ENCODE assay signal across 19 mouse cellular contexts in genomic region chr14:12837902-12838301, GRCm38 (mm10). TPM values are rescaled to one million over a fixed set of nuclear protein-coding genes. Genes with fewer than 3 reads are reported as not detected.
"Had no signal": no experiment of that assay in that cellular context is flagged by ENCODE, and none has a peak within 500 bp of the region (broad histone marks: within the 10 kb centered on the region; RNA-seq: fewer than 3 reads in every experiment).

No protein-coding gene starts in this region.

- H3K4me2 ChIP-seq: liver, embryonic 13.5 days; midbrain, embryonic 12.5 days; midbrain, embryonic 15.5 days; neural tube, embryonic 12.5 days; neural tube, embryonic 15.5 days; stomach, embryonic 15.5 days had no signal

- H3K4me1 ChIP-seq: liver, embryonic 13.5 days; midbrain, embryonic 12.5 days; midbrain, embryonic 15.5 days; neural tube, embryonic 12.5 days; neural tube, embryonic 15.5 days; stomach, embryonic 15.5 days had no signal

- DNase-seq: kidney, postnatal 25 days; layer of hippocampus, adult 9-11 months; liver, embryonic 13.5 days; lung, adult 2 months; lung, postnatal 14 days; lung, postnatal 4 days; right cerebral cortex, postnatal 25 days; spleen, adult 18-20 months; thymus, postnatal 25 days had no signal

- H3K27ac ChIP-seq: kidney, postnatal 0 days; layer of hippocampus, adult 2 months; liver, embryonic 13.5 days; midbrain, embryonic 12.5 days; midbrain, embryonic 15.5 days; neural tube, embryonic 12.5 days; neural tube, embryonic 15.5 days; stomach, embryonic 15.5 days had no signal

- H3K9ac ChIP-seq: liver, embryonic 13.5 days; midbrain, embryonic 12.5 days; midbrain, embryonic 15.5 days; neural tube, embryonic 12.5 days; neural tube, embryonic 15.5 days; stomach, embryonic 15.5 days had no signal

- H3K27me3 ChIP-seq: liver, embryonic 13.5 days; midbrain, embryonic 12.5 days; midbrain, embryonic 15.5 days; neural tube, embryonic 12.5 days; neural tube, embryonic 15.5 days; stomach, embryonic 15.5 days had no signal

- ATAC-seq: midbrain, embryonic 15.5 days had no signal

- H3K4me3 ChIP-seq: layer of hippocampus, adult 2 months; liver, embryonic 13.5 days; midbrain, embryonic 12.5 days; midbrain, embryonic 15.5 days; neural tube, embryonic 12.5 days; neural tube, embryonic 15.5 days; stomach, embryonic 15.5 days had no signal

- H3K36me3 ChIP-seq: liver, embryonic 13.5 days; midbrain, embryonic 12.5 days; midbrain, embryonic 15.5 days; neural tube, embryonic 12.5 days; neural tube, embryonic 15.5 days; stomach, embryonic 15.5 days had no signal

- H3K9me3 ChIP-seq: liver, embryonic 13.5 days; midbrain, embryonic 12.5 days; midbrain, embryonic 15.5 days; neural tube, embryonic 12.5 days; neural tube, embryonic 15.5 days; stomach, embryonic 15.5 days had no signal

RNA-seq across cellular contexts. Expression of gene Cadps, which starts 15.0 kb away (rescaled TPM):
- total RNA-seq: megakaryocyte progenitor cell, adult 5-6 weeks had no signal
- polyA plus RNA-seq: liver, adult 2 months; liver, embryonic 16.5 days had no signal
